Mouse (Mus musculus): ENCODE measurements around the gene Il22ra1. TPM values are rescaled to one million over a fixed set of nuclear protein-coding genes. Genes with fewer than 3 reads are reported as not detected.
A peak's percentile ranks its signal among the peaks of the same experiment; 100 is the strongest.

Il22ra1 gene
- polyA plus RNA-seq, 1 experiment from 2014 or later = not detected

- Histone ChIP-seq H3K27ac (ENCODE audit: low read depth, low read length) (no peak overlapping the region), H3K9ac (ENCODE audit: low read length) (no peak overlapping the region), H3K36me3 (ENCODE audit: control insufficient read depth, insufficient read depth, low read length) (no peaks in the 10 kb centered on the region), H3K9me3 (ENCODE audit: control insufficient read depth, low read length) (no peaks in the 10 kb centered on the region; the same call in 1 of the 2 replicates), H3K4me2 (no peak overlapping the region), H3K4me3 (ENCODE audit: low read depth, low read length) (no peak overlapping the region), H3K27me3 (ENCODE audit: control insufficient read depth, insufficient read depth, low read length) (peaks cover 8% of the 10 kb centered on the region), H3K4me1 (ENCODE audit: control insufficient read depth, insufficient read depth, low read length) (no peaks in the 10 kb centered on the region)
- 84% methylated on average over 4 of the region's 4 CpGs for WGBS
- DNase-seq (ENCODE audit: low spot score, missing footprints) = peak; percentile 28
- ATAC-seq (ENCODE audit: low FRiP score) = no peak
Observed at GRCm38 (mm10) chr4:135692916-135693315, 35.1 kb upstream of the Il22ra1 start.

- Histone ChIP-seq H3K9ac (ENCODE audit: low read length) (no peak overlapping the region), H3K36me3 (ENCODE audit: control insufficient read depth, insufficient read depth, low read length) (no peaks in the 10 kb centered on the region), H3K27ac (ENCODE audit: low read depth, low read length) (no peak overlapping the region), H3K27me3 (ENCODE audit: control insufficient read depth, insufficient read depth, low read length) (no peaks in the 10 kb centered on the region), H3K9me3 (ENCODE audit: control insufficient read depth, low read length) (no peaks in the 10 kb centered on the region), H3K4me1 (ENCODE audit: control insufficient read depth, insufficient read depth, low read length) (no peaks in the 10 kb centered on the region), H3K4me2 (no peak overlapping the region), H3K4me3 (ENCODE audit: low read depth, low read length) (no peak overlapping the region)
- DNase-seq (ENCODE audit: low spot score, missing footprints) = no peak
- 72% methylated on average over 7 of the region's 7 CpGs for WGBS
- no peak for ATAC-seq (ENCODE audit: low FRiP score)
Observed at GRCm38 (mm10) chr4:135698498-135698897, 29.5 kb upstream of the Il22ra1 start.

- no peaks in the 10 kb centered on the region for H3K9me3 ChIP-seq (ENCODE audit: control insufficient read depth, low read length)
- no peaks in the 10 kb centered on the region for H3K36me3 ChIP-seq (ENCODE audit: control insufficient read depth, insufficient read depth, low read length)
- 83% methylated on average over 13 of the region's 13 CpGs for WGBS
- ATAC-seq (ENCODE audit: low FRiP score) = no peak
- H3K4me3 ChIP-seq (ENCODE audit: low read depth, low read length) = no peak overlapping the region
- no peak overlapping the region for H3K9ac ChIP-seq (ENCODE audit: low read length)
- peak; percentile 47 for DNase-seq (ENCODE audit: low spot score, missing footprints)
- H3K4me2 ChIP-seq = no peak overlapping the region
- H3K27me3 ChIP-seq (ENCODE audit: control insufficient read depth, insufficient read depth, low read length) = no peaks in the 10 kb centered on the region
- H3K27ac ChIP-seq (ENCODE audit: low read depth, low read length) = no peak overlapping the region
- H3K4me1 ChIP-seq (ENCODE audit: control insufficient read depth, insufficient read depth, low read length) = no peaks in the 10 kb centered on the region; the same call in 1 of the 2 replicates
Observed at GRCm38 (mm10) chr4:135703497-135703896, 24.5 kb upstream of the Il22ra1 start.

GRCm38 (mm10) chr4:135704016-135704415, 24.0 kb upstream of the Il22ra1 start:
- no peaks in the 10 kb centered on the region; the same call in 1 of the 2 replicates for H3K4me1 ChIP-seq (ENCODE audit: control insufficient read depth, insufficient read depth, low read length)
- H3K36me3 ChIP-seq (ENCODE audit: control insufficient read depth, insufficient read depth, low read length) = no peaks in the 10 kb centered on the region
- H3K9me3 ChIP-seq (ENCODE audit: control insufficient read depth, low read length) = no peaks in the 10 kb centered on the region
- no peak overlapping the region for H3K27ac ChIP-seq (ENCODE audit: low read depth, low read length)
- DNase-seq (ENCODE audit: low spot score, missing footprints) (peak; percentile 44), ATAC-seq (ENCODE audit: low FRiP score) (no peak)
- no peaks in the 10 kb centered on the region for H3K27me3 ChIP-seq (ENCODE audit: control insufficient read depth, insufficient read depth, low read length)
- no peak overlapping the region for H3K9ac ChIP-seq (ENCODE audit: low read length)
- no peak overlapping the region for H3K4me2 ChIP-seq
- no peak overlapping the region for H3K4me3 ChIP-seq (ENCODE audit: low read depth, low read length)
- WGBS = 50% methylated on average over 6 of the region's 6 CpGs

- H3K36me3 ChIP-seq (ENCODE audit: control insufficient read depth, insufficient read depth, low read length) = no peaks in the 10 kb centered on the region
- H3K4me1 ChIP-seq (ENCODE audit: control insufficient read depth, insufficient read depth, low read length) = no peaks in the 10 kb centered on the region; the same call in 1 of the 2 replicates
- H3K27me3 ChIP-seq (ENCODE audit: control insufficient read depth, insufficient read depth, low read length) = no peaks in the 10 kb centered on the region
- H3K4me3 ChIP-seq (ENCODE audit: low read depth, low read length) = no peak overlapping the region
- H3K9me3 ChIP-seq (ENCODE audit: control insufficient read depth, low read length) = no peaks in the 10 kb centered on the region
- H3K4me2 ChIP-seq = no peak overlapping the region
- DNase-seq (ENCODE audit: low spot score, missing footprints) (no peak), ATAC-seq (ENCODE audit: low FRiP score) (no peak)
- no peak overlapping the region for H3K9ac ChIP-seq (ENCODE audit: low read length)
- no peak overlapping the region for H3K27ac ChIP-seq (ENCODE audit: low read depth, low read length)
- 90% methylated on average over 6 of the region's 6 CpGs for WGBS
Observed at GRCm38 (mm10) chr4:135706045-135706444, 21.9 kb upstream of the Il22ra1 start.

- ATAC-seq (ENCODE audit: low FRiP score) = peak; percentile 42
- Histone ChIP-seq H3K9me3 (ENCODE audit: control insufficient read depth, low read length) (no peaks in the 10 kb centered on the region), H3K9ac (ENCODE audit: low read length) (no peak overlapping the region), H3K4me1 (ENCODE audit: control insufficient read depth, insufficient read depth, low read length) (no peaks in the 10 kb centered on the region), H3K4me2 (peak overlapping the region; percentile 19; the same call in 1 of the 2 replicates), H3K4me3 (ENCODE audit: low read depth, low read length) (no peak overlapping the region), H3K27me3 (ENCODE audit: control insufficient read depth, insufficient read depth, low read length) (no peaks in the 10 kb centered on the region), H3K36me3 (ENCODE audit: control insufficient read depth, insufficient read depth, low read length) (no peaks in the 10 kb centered on the region), H3K27ac (ENCODE audit: low read depth, low read length) (no peak overlapping the region)
- peak; percentile 99 for DNase-seq (ENCODE audit: low spot score, missing footprints)
- 12% methylated on average over 8 of the region's 8 CpGs for whole genome bisulfite sequencing
Observed at GRCm38 (mm10) chr4:135709072-135709564, 18.9 kb upstream of the Il22ra1 start.

- no peaks in the 10 kb centered on the region for H3K4me1 ChIP-seq (ENCODE audit: control insufficient read depth, insufficient read depth, low read length)
- no peak for DNase-seq (ENCODE audit: low spot score, missing footprints)
- 73% methylated on average over 11 of the region's 11 CpGs for WGBS
- H3K9ac ChIP-seq (ENCODE audit: low read length) = no peak overlapping the region
- no peak overlapping the region for H3K4me3 ChIP-seq (ENCODE audit: low read depth, low read length)
- no peak for ATAC-seq (ENCODE audit: low FRiP score)
- H3K27ac ChIP-seq (ENCODE audit: low read depth, low read length) = no peak overlapping the region
- H3K9me3 ChIP-seq (ENCODE audit: control insufficient read depth, low read length) = no peaks in the 10 kb centered on the region
- H3K27me3 ChIP-seq (ENCODE audit: control insufficient read depth, insufficient read depth, low read length) = no peaks in the 10 kb centered on the region
- H3K36me3 ChIP-seq (ENCODE audit: control insufficient read depth, insufficient read depth, low read length) = no peaks in the 10 kb centered on the region
- no peak overlapping the region for H3K4me2 ChIP-seq
Observed at GRCm38 (mm10) chr4:135709621-135710020, 18.4 kb upstream of the Il22ra1 start.

- no peaks in the 10 kb centered on the region for H3K27me3 ChIP-seq (ENCODE audit: control insufficient read depth, insufficient read depth, low read length)
- no peak overlapping the region for H3K9ac ChIP-seq (ENCODE audit: low read length)
- no peaks in the 10 kb centered on the region for H3K36me3 ChIP-seq (ENCODE audit: control insufficient read depth, insufficient read depth, low read length)
- 82% methylated on average over 3 of the region's 3 CpGs for WGBS
- ATAC-seq (ENCODE audit: low FRiP score) (no peak), DNase-seq (ENCODE audit: low spot score, missing footprints) (no peak)
- H3K4me3 ChIP-seq (ENCODE audit: low read depth, low read length) = no peak overlapping the region
- no peak overlapping the region for H3K27ac ChIP-seq (ENCODE audit: low read depth, low read length)
- H3K4me2 ChIP-seq = no peak overlapping the region
- H3K9me3 ChIP-seq (ENCODE audit: control insufficient read depth, low read length) = no peaks in the 10 kb centered on the region
- no peaks in the 10 kb centered on the region for H3K4me1 ChIP-seq (ENCODE audit: control insufficient read depth, insufficient read depth, low read length)
Observed at GRCm38 (mm10) chr4:135710392-135710791, 17.6 kb upstream of the Il22ra1 start.

- H3K27ac ChIP-seq (ENCODE audit: low read depth, low read length) = no peak overlapping the region
- no peak for ATAC-seq (ENCODE audit: low FRiP score)
- no peak overlapping the region for H3K4me2 ChIP-seq
- no peaks in the 10 kb centered on the region for H3K4me1 ChIP-seq (ENCODE audit: control insufficient read depth, insufficient read depth, low read length)
- H3K9ac ChIP-seq (ENCODE audit: low read length) = no peak overlapping the region
- 87% methylated on average over 8 of the region's 8 CpGs for WGBS
- DNase-seq (ENCODE audit: low spot score, missing footprints) = no peak
- no peaks in the 10 kb centered on the region for H3K27me3 ChIP-seq (ENCODE audit: control insufficient read depth, insufficient read depth, low read length)
- no peak overlapping the region for H3K4me3 ChIP-seq (ENCODE audit: low read depth, low read length)
- no peaks in the 10 kb centered on the region for H3K9me3 ChIP-seq (ENCODE audit: control insufficient read depth, low read length)
- no peaks in the 10 kb centered on the region for H3K36me3 ChIP-seq (ENCODE audit: control insufficient read depth, insufficient read depth, low read length)
Observed at GRCm38 (mm10) chr4:135714776-135715175, 13.2 kb upstream of the Il22ra1 start.
